Mouse (Mus musculus) induced T-regulatory cell, adult 2 months (primary cell): ENCODE measurements around the gene Ttc28.

Experiments used
- DNase-seq: peaks from one replicate; pipeline ENCODE4 v3.0.0-alpha.2; 2012; ENCODE audit warnings: low read depth

Gene Ttc28

GRCm38 (mm10) chr5:111207924-111208659, 328.5 kb downstream of the Ttc28 start:
- DNase-seq: peak; percentile 32

GRCm38 (mm10) chr5:111208660-111208969, 329.0 kb downstream of the Ttc28 start:
- DNase-seq: peak; percentile 58

- DNase-seq: no peak
Measured at GRCm38 (mm10) chr5:111213935-111214450, 334.4 kb downstream of the Ttc28 start.

GRCm38 (mm10) chr5:111214890-111215289, 335.3 kb downstream of the Ttc28 start:
- no peak for DNase-seq

- DNase-seq: no peak
Measured at GRCm38 (mm10) chr5:111215722-111216121, 336.1 kb downstream of the Ttc28 start.

- DNase-seq: no peak
Measured at GRCm38 (mm10) chr5:111216166-111216565, 336.6 kb downstream of the Ttc28 start.

- no peak for DNase-seq
Measured at GRCm38 (mm10) chr5:111217447-111218110, 338.0 kb downstream of the Ttc28 start.

GRCm38 (mm10) chr5:111218111-111218891, 338.7 kb downstream of the Ttc28 start:
- DNase-seq: no peak

- no peak for DNase-seq
Measured at GRCm38 (mm10) chr5:111218998-111219397, 339.4 kb downstream of the Ttc28 start.

GRCm38 (mm10) chr5:111220679-111221380, 341.2 kb downstream of the Ttc28 start:
- DNase-seq: no peak

GRCm38 (mm10) chr5:111222820-111223219, 343.2 kb downstream of the Ttc28 start:
- DNase-seq: peak; percentile 20

- DNase-seq: no peak
Measured at GRCm38 (mm10) chr5:111225306-111225705, 345.7 kb downstream of the Ttc28 start.

- DNase-seq: no peak
Measured at GRCm38 (mm10) chr5:111226486-111226885, 346.9 kb downstream of the Ttc28 start.

GRCm38 (mm10) chr5:111227850-111228249, 348.2 kb downstream of the Ttc28 start:
- DNase-seq: no peak

GRCm38 (mm10) chr5:111228302-111229040, 348.9 kb downstream of the Ttc28 start:
- no peak for DNase-seq

- no peak for DNase-seq
Measured at GRCm38 (mm10) chr5:111229041-111229394, 349.4 kb downstream of the Ttc28 start.

GRCm38 (mm10) chr5:111229671-111230070, 350.1 kb downstream of the Ttc28 start:
- DNase-seq: no peak

GRCm38 (mm10) chr5:111231044-111231443, 351.4 kb downstream of the Ttc28 start:
- DNase-seq: no peak

GRCm38 (mm10) chr5:111231769-111232168, 352.2 kb downstream of the Ttc28 start:
- no peak for DNase-seq

GRCm38 (mm10) chr5:111233022-111233709, 353.6 kb downstream of the Ttc28 start:
- DNase-seq: no peak

GRCm38 (mm10) chr5:111235131-111235530, 355.5 kb downstream of the Ttc28 start:
- DNase-seq: no peak
